In the genomic region with DNA sequence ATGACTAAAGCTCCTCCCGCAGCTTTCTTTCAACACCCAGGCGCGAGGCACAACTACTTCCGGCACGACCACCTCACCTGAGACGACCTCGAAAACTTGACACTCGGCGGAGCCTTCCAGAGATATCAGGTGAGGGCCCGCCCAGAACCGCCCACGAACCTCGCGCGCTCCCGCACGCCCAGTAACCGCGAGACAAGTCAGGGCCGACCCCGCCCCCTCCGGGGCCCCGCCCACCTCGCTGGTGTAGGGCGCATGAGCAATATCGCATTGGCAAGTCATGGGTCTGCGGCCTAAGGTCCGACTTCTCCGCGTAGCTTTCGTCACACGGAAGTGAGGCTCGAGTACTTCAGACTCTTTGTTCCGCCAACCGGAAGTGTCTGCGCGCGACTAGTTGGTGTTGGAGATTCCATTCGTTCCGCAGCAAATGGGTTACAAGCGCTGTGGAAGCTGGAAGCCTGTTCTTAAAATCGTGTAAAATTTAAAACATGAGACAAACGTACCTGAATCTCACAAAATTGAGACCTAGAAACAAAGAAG, we compare ENCODE assay signal across 7 mouse cellular contexts. TPM values are rescaled to one million over a fixed set of nuclear protein-coding genes. Genes with fewer than 3 reads are reported as not detected.
DNase-seq lines count a peak whose midpoint lies in the region; ATAC-seq lines count a peak whose summit lies in the region.

No protein-coding gene starts in this region.

- peaks cover 9% of the 10 kb centered on the region; the same call in 1 of the 2 replicates for H3K36me3 ChIP-seq in embryonic facial prominence, embryonic 12.5 days
- 0 out of 2 replicates have a peak, but pooled peaks cover 3% of the 10 kb centered on the region for H3K36me3 ChIP-seq in limb, embryonic 11.5 days (ENCODE audit: control insufficient read depth, insufficient read depth, low read length)
- peaks cover 11% of the 10 kb centered on the region for H3K36me3 ChIP-seq in midbrain, embryonic 14.5 days (ENCODE audit: control insufficient read depth, insufficient read depth, low read length)

- peak overlapping the region; percentile 75 for H3K27ac ChIP-seq in embryonic facial prominence, embryonic 12.5 days
- peak overlapping the region; percentile 75 for H3K27ac ChIP-seq in limb, embryonic 11.5 days (replicated peaks; ENCODE audit: low read depth, low read length)
- peak overlapping the region; percentile 77 for H3K27ac ChIP-seq in midbrain, embryonic 14.5 days (replicated peaks; ENCODE audit: low read depth, low read length)

- H3K4me2 ChIP-seq in embryonic facial prominence, embryonic 12.5 days (replicated peaks) = peak overlapping the region; percentile 68
- peak overlapping the region; percentile 53 for H3K4me2 ChIP-seq in limb, embryonic 11.5 days (ENCODE audit: low read depth, severe bottlenecking)
- H3K4me2 ChIP-seq in midbrain, embryonic 14.5 days (ENCODE audit: low read length) = peak overlapping the region; percentile 73

- under 1% methylated on average over 42 of the region's 43 CpGs for WGBS in embryonic facial prominence, embryonic 12.5 days
- WGBS in limb, embryonic 11.5 days = under 1% methylated on average over 43 of the region's 43 CpGs
- WGBS in midbrain, embryonic 14.5 days = under 1% methylated on average over 43 of the region's 43 CpGs

- H3K27me3 ChIP-seq in embryonic facial prominence, embryonic 12.5 days = no peaks in the 10 kb centered on the region
- H3K27me3 ChIP-seq in limb, embryonic 11.5 days (ENCODE audit: control insufficient read depth, insufficient read depth, low read length) = no peaks in the 10 kb centered on the region
- no peaks in the 10 kb centered on the region for H3K27me3 ChIP-seq in midbrain, embryonic 14.5 days (ENCODE audit: control insufficient read depth, insufficient read depth, low read length)

- no peaks in the 10 kb centered on the region for H3K9me3 ChIP-seq in embryonic facial prominence, embryonic 12.5 days
- H3K9me3 ChIP-seq in limb, embryonic 11.5 days (ENCODE audit: control insufficient read depth, low read length) = no peaks in the 10 kb centered on the region
- H3K9me3 ChIP-seq in midbrain, embryonic 14.5 days (ENCODE audit: control insufficient read depth, low read length) = no peaks in the 10 kb centered on the region

- H3K4me1 ChIP-seq in embryonic facial prominence, embryonic 12.5 days = peaks cover 12% of the 10 kb centered on the region
- H3K4me1 ChIP-seq in limb, embryonic 11.5 days (ENCODE audit: control insufficient read depth, insufficient read depth, low read length) = no peaks in the 10 kb centered on the region
- H3K4me1 ChIP-seq in midbrain, embryonic 14.5 days (ENCODE audit: control insufficient read depth, insufficient read depth, low read length) = peaks cover 12% of the 10 kb centered on the region

- peak; percentile 97 for ATAC-seq in embryonic facial prominence, embryonic 12.5 days (ENCODE audit: insufficient number of reproducible peaks, insufficient read depth, low FRiP score, low TSS enrichment)
- ATAC-seq in limb, embryonic 11.5 days (ENCODE audit: insufficient number of reproducible peaks, low FRiP score, low TSS enrichment, low read depth) = peak; percentile 99
- ATAC-seq in midbrain, embryonic 14.5 days (ENCODE audit: low FRiP score, low TSS enrichment) = peak; percentile 99

- H3K4me3 ChIP-seq in embryonic facial prominence, embryonic 12.5 days = peak overlapping the region; percentile 71
- H3K4me3 ChIP-seq in limb, embryonic 11.5 days (ENCODE audit: low read depth, low read length) = peak overlapping the region; percentile 64
- peak overlapping the region; percentile 49 for H3K4me3 ChIP-seq in midbrain, embryonic 14.5 days (replicated peaks; ENCODE audit: low read depth, low read length)

- DNase-seq in adrenal gland, postnatal 25 days = peak; percentile 99
- peak; percentile 100 for DNase-seq in heart, adult 11 months
- DNase-seq in kidney, adult 18-20 months = peak; percentile 100
- peak; percentile 100 for DNase-seq in limb, embryonic 11.5 days (ENCODE audit: low spot score)
- peak; percentile 99 for DNase-seq in midbrain, embryonic 14.5 days
- peak; percentile 99 to 100 for DNase-seq in spleen, adult 18-20 months

- peak overlapping the region; percentile 79 for H3K9ac ChIP-seq in embryonic facial prominence, embryonic 12.5 days
- H3K9ac ChIP-seq in limb, embryonic 11.5 days (ENCODE audit: low read length) = peak overlapping the region; percentile 65
- peak overlapping the region; percentile 64 for H3K9ac ChIP-seq in midbrain, embryonic 14.5 days (replicated peaks; ENCODE audit: low read length)

RNA-seq across cellular contexts. Expression of a gene that starts 0.5 kb away (rescaled TPM):
- 54.0 and 56.7 TPM in 2 replicates for total RNA-seq in adrenal gland, postnatal 25 days (2021)
- polyA plus RNA-seq in embryonic facial prominence, embryonic 12.5 days (2016; fragmentation: Nextera tagmentation; extraction: Ambion mirVana) = 73.5 and 74.8 TPM in 2 replicates
- 75.7 and 79.4 TPM in 2 replicates for polyA plus RNA-seq in limb, embryonic 11.5 days (2014; fragmentation: Nextera tagmentation; extraction: Ambion mirVana)
- 54.8 and 71.6 TPM in 2 replicates for polyA plus RNA-seq in midbrain, embryonic 14.5 days (2014; fragmentation: Nextera tagmentation; extraction: Ambion mirVana)

RNA-seq across cellular contexts. Expression of a gene that starts 25.9 kb away (rescaled TPM):
- 143 and 171 TPM in 2 replicates for total RNA-seq in adrenal gland, postnatal 25 days (2021)
- 42.0 and 51.4 TPM in 2 replicates for polyA plus RNA-seq in embryonic facial prominence, embryonic 12.5 days (2016; fragmentation: Nextera tagmentation; extraction: Ambion mirVana)
- 47.2 and 51.7 TPM in 2 replicates for polyA plus RNA-seq in limb, embryonic 11.5 days (2014; fragmentation: Nextera tagmentation; extraction: Ambion mirVana)
- 54.6 and 57.2 TPM in 2 replicates for polyA plus RNA-seq in midbrain, embryonic 14.5 days (2014; fragmentation: Nextera tagmentation; extraction: Ambion mirVana)

RNA-seq across cellular contexts. Expression of a gene that starts 31.9 kb away (rescaled TPM):
- 84.8 and 104 TPM in 2 replicates for total RNA-seq in adrenal gland, postnatal 25 days (2021)
- polyA plus RNA-seq in embryonic facial prominence, embryonic 12.5 days (2016; fragmentation: Nextera tagmentation; extraction: Ambion mirVana) = 42.4 and 45.1 TPM in 2 replicates
- polyA plus RNA-seq in limb, embryonic 11.5 days (2014; fragmentation: Nextera tagmentation; extraction: Ambion mirVana) = 19.8 and 33.0 TPM in 2 replicates
- 19.2 and 21.3 TPM in 2 replicates for polyA plus RNA-seq in midbrain, embryonic 14.5 days (2014; fragmentation: Nextera tagmentation; extraction: Ambion mirVana)

Comparison
In these comparisons a context has a peak if more than half of its experiments do, and no peak if none do; other contexts are left out.
1. Peak in every context shown above with its lines: DNase-seq, ATAC-seq, H3K4me3 ChIP-seq and H3K27ac ChIP-seq.